ENCODE assay signal across 9 mouse cellular contexts in genomic region chr8:103235614-103236013, GRCm38 (mm10).
DNase-seq lines count a peak whose midpoint lies in the region; ATAC-seq lines count a peak whose summit lies in the region.
"Had no signal": no experiment of that assay in that cellular context is flagged by ENCODE, and none has a peak within 500 bp of the region (broad histone marks: within the 10 kb centered on the region; RNA-seq: fewer than 3 reads in every experiment).

No protein-coding gene starts in this region.

- no peak overlapping the region for H3K27ac ChIP-seq in forebrain, embryonic 10.5 days
- no peak overlapping the region for H3K27ac ChIP-seq in forebrain, embryonic 14.5 days (ENCODE audit: low read depth, low read length)
- no peak overlapping the region for H3K27ac ChIP-seq in midbrain, embryonic 16.5 days (ENCODE audit: low read length)
- H3K27ac ChIP-seq: liver, embryonic 13.5 days had no signal

- H3K36me3 ChIP-seq in forebrain, embryonic 10.5 days (replicated peaks) = no peaks in the 10 kb centered on the region
- H3K36me3 ChIP-seq in forebrain, embryonic 14.5 days (ENCODE audit: control insufficient read depth, insufficient read depth, low read length) = no peaks in the 10 kb centered on the region
- no peaks in the 10 kb centered on the region for H3K36me3 ChIP-seq in midbrain, embryonic 16.5 days (ENCODE audit: control insufficient read depth, insufficient read depth, low read length)
- H3K36me3 ChIP-seq: liver, embryonic 13.5 days had no signal

- H3K4me3 ChIP-seq in forebrain, embryonic 10.5 days = no peak overlapping the region
- no peak overlapping the region for H3K4me3 ChIP-seq in forebrain, embryonic 14.5 days (ENCODE audit: low read depth, low read length)
- H3K4me3 ChIP-seq in midbrain, embryonic 16.5 days (ENCODE audit: low read depth, low read length) = no peak overlapping the region
- H3K4me3 ChIP-seq: liver, embryonic 13.5 days had no signal

- no peaks in the 10 kb centered on the region for H3K9me3 ChIP-seq in forebrain, embryonic 10.5 days
- no peaks in the 10 kb centered on the region for H3K9me3 ChIP-seq in forebrain, embryonic 14.5 days (replicated peaks; ENCODE audit: control insufficient read depth, low read length)
- no peaks in the 10 kb centered on the region for H3K9me3 ChIP-seq in midbrain, embryonic 16.5 days (replicated peaks; ENCODE audit: control insufficient read depth, low read length, poor library complexity, severe bottlenecking)
- H3K9me3 ChIP-seq: liver, embryonic 13.5 days had no signal

- WGBS in forebrain, embryonic 10.5 days = 66% methylated on average over 1 of the region's 1 CpGs
- WGBS in forebrain, embryonic 14.5 days = 69% methylated on average over 1 of the region's 1 CpGs
- 53% methylated on average over 1 of the region's 1 CpGs for WGBS in midbrain, embryonic 16.5 days

- DNase-seq in forebrain, embryonic 10.5 days (ENCODE audit: extremely low spot score, low spot score) = peak; percentile 16
- no peak for DNase-seq in forebrain, embryonic 14.5 days (ENCODE audit: low spot score)
- peak; percentile 4 for DNase-seq in urinary bladder, postnatal 14 days (ENCODE audit: low spot score)
- no peak for DNase-seq in urinary bladder, postnatal 36 days (ENCODE audit: low spot score in 2 of 2)
- DNase-seq in kidney, postnatal 14 days = peak; percentile 58
- peak; percentile 26 for DNase-seq in yolk sac, embryonic 10.5 days (ENCODE audit: low spot score)
- DNase-seq in adrenal gland, adult 8-10 months = no peak
- DNase-seq: liver, embryonic 13.5 days had no signal

- no peaks in the 10 kb centered on the region; the same call in 1 of the 2 replicates for H3K4me1 ChIP-seq in forebrain, embryonic 10.5 days
- H3K4me1 ChIP-seq in forebrain, embryonic 14.5 days (ENCODE audit: control insufficient read depth, insufficient read depth, low read length) = no peaks in the 10 kb centered on the region
- no peaks in the 10 kb centered on the region for H3K4me1 ChIP-seq in midbrain, embryonic 16.5 days (ENCODE audit: control insufficient read depth, insufficient read depth, low read length)
- H3K4me1 ChIP-seq: liver, embryonic 13.5 days had no signal

- H3K4me2 ChIP-seq in forebrain, embryonic 14.5 days (ENCODE audit: low read length) = no peak overlapping the region
- H3K4me2 ChIP-seq in midbrain, embryonic 16.5 days (ENCODE audit: low read length) = no peak overlapping the region
- H3K4me2 ChIP-seq: liver, embryonic 13.5 days had no signal

- H3K9ac ChIP-seq in forebrain, embryonic 14.5 days (ENCODE audit: low read length) = no peak overlapping the region
- no peak overlapping the region for H3K9ac ChIP-seq in midbrain, embryonic 16.5 days (ENCODE audit: low read depth, low read length)
- H3K9ac ChIP-seq: liver, embryonic 13.5 days had no signal

- no peaks in the 10 kb centered on the region for H3K27me3 ChIP-seq in forebrain, embryonic 10.5 days (ENCODE audit: poor library complexity, severe bottlenecking)
- H3K27me3 ChIP-seq in forebrain, embryonic 14.5 days (replicated peaks; ENCODE audit: control insufficient read depth, insufficient read depth, low read length) = no peaks in the 10 kb centered on the region
- no peaks in the 10 kb centered on the region for H3K27me3 ChIP-seq in midbrain, embryonic 16.5 days (ENCODE audit: control insufficient read depth, insufficient read depth, low read depth, low read length)
- H3K27me3 ChIP-seq: liver, embryonic 13.5 days had no signal

- no peak for ATAC-seq in forebrain, embryonic 14.5 days
- ATAC-seq in midbrain, embryonic 16.5 days = no peak

Comparison
In these comparisons a context has a peak if more than half of its experiments do, and no peak if none do; other contexts are left out.
1. DNase-seq: peak in forebrain, embryonic 10.5 days (single experiment), urinary bladder, postnatal 14 days (single experiment), kidney, postnatal 14 days (single experiment) and yolk sac, embryonic 10.5 days (single experiment); none in forebrain, embryonic 14.5 days (single experiment), urinary bladder, postnatal 36 days (0 of 2) and adrenal gland, adult 8-10 months (single experiment).